Mouse (Mus musculus): Measurements from ENCODE around the gene Dgkd. TPM values are rescaled to one million over a fixed set of nuclear protein-coding genes. Genes with fewer than 3 reads are reported as not detected.
A peak's percentile ranks its signal among the peaks of the same experiment; 100 is the strongest.

The Dgkd gene
- polyA plus RNA-seq, 1 experiment = 47.5 TPM

GRCm38 (mm10) chr1:87848237-87848996, 4.7 kb upstream of the Dgkd start:
- DNase-seq (ENCODE audit: low read depth) = no peak

GRCm38 (mm10) chr1:87849278-87849677, 3.8 kb upstream of the Dgkd start:
- DNase-seq (ENCODE audit: low read depth) = no peak

GRCm38 (mm10) chr1:87851344-87851743, 1.7 kb upstream of the Dgkd start:
- no peak for DNase-seq (ENCODE audit: low read depth)

- no peak for DNase-seq (ENCODE audit: low read depth)
Observed at GRCm38 (mm10) chr1:87852081-87852790, 851 bp upstream of the Dgkd start.

GRCm38 (mm10) chr1:87853601-87854361, 694 bp downstream of the Dgkd start:
- DNase-seq (ENCODE audit: low read depth) = no peak

GRCm38 (mm10) chr1:87854411-87854810, 1.3 kb downstream of the Dgkd start:
- no peak for DNase-seq (ENCODE audit: low read depth)

- no peak for DNase-seq (ENCODE audit: low read depth)
Observed at GRCm38 (mm10) chr1:87854851-87855251, 1.8 kb downstream of the Dgkd start.

GRCm38 (mm10) chr1:87855522-87855921, 2.4 kb downstream of the Dgkd start:
- DNase-seq (ENCODE audit: low read depth) = no peak

GRCm38 (mm10) chr1:87856823-87857222, 3.7 kb downstream of the Dgkd start:
- no peak for DNase-seq (ENCODE audit: low read depth)

- DNase-seq (ENCODE audit: low read depth) = no peak
Observed at GRCm38 (mm10) chr1:87858031-87858430, 4.9 kb downstream of the Dgkd start.

GRCm38 (mm10) chr1:87858529-87858928, 5.4 kb downstream of the Dgkd start:
- DNase-seq (ENCODE audit: low read depth) = no peak

- no peak for DNase-seq (ENCODE audit: low read depth)
Observed at GRCm38 (mm10) chr1:87863602-87864001, 10.5 kb downstream of the Dgkd start.

- no peak for DNase-seq (ENCODE audit: low read depth)
Observed at GRCm38 (mm10) chr1:87864889-87865288, 11.8 kb downstream of the Dgkd start.

- no peak for DNase-seq (ENCODE audit: low read depth)
Observed at GRCm38 (mm10) chr1:87866672-87867071, 13.6 kb downstream of the Dgkd start.

GRCm38 (mm10) chr1:87871546-87871945, 18.5 kb downstream of the Dgkd start:
- no peak for DNase-seq (ENCODE audit: low read depth)

- DNase-seq (ENCODE audit: low read depth) = no peak
Observed at GRCm38 (mm10) chr1:87873081-87873480, 20.0 kb downstream of the Dgkd start.

GRCm38 (mm10) chr1:87876065-87876464, 23.0 kb downstream of the Dgkd start:
- no peak for DNase-seq (ENCODE audit: low read depth)

- no peak for DNase-seq (ENCODE audit: low read depth)
Observed at GRCm38 (mm10) chr1:87877552-87878283, 24.6 kb downstream of the Dgkd start.

- no peak for DNase-seq (ENCODE audit: low read depth)
Observed at GRCm38 (mm10) chr1:87879034-87879433, 25.9 kb downstream of the Dgkd start.

- peak; percentile 64 for DNase-seq (ENCODE audit: low read depth)
Observed at GRCm38 (mm10) chr1:87879494-87880325, 26.6 kb downstream of the Dgkd start.

- DNase-seq (ENCODE audit: low read depth) = no peak
Observed at GRCm38 (mm10) chr1:87880326-87880627, 27.2 kb downstream of the Dgkd start.
